Mouse (Mus musculus): Measurements from ENCODE around the gene Abca1.

The Abca1 gene

GRCm38 (mm10) chr4:53009871-53010270, 149.8 kb downstream of the Abca1 start:
- DNase-seq (ENCODE audit: low spot score): no peak

GRCm38 (mm10) chr4:53009183-53009582, 150.5 kb downstream of the Abca1 start:
- DNase-seq (ENCODE audit: low spot score): no peak

GRCm38 (mm10) chr4:53000154-53000553, 159.5 kb downstream of the Abca1 start:
- DNase-seq (ENCODE audit: low spot score): no peak

- no peak for DNase-seq (ENCODE audit: low spot score)
Observed at GRCm38 (mm10) chr4:52999449-52999848, 160.2 kb downstream of the Abca1 start.

- peak; percentile 16 for DNase-seq (ENCODE audit: low spot score)
Observed at GRCm38 (mm10) chr4:52989248-52989647, 170.4 kb downstream of the Abca1 start, which contains the start of gene Nipsnap3a. Gene Nipsnap3a (plus strand): TSS chr4:52989272.

- DNase-seq (ENCODE audit: low spot score): no peak
Observed at GRCm38 (mm10) chr4:52986266-52986665, 173.4 kb downstream of the Abca1 start.

GRCm38 (mm10) chr4:52985216-52985615, 174.5 kb downstream of the Abca1 start:
- DNase-seq (ENCODE audit: low spot score): no peak

Data from testis, postnatal 14 days (tissue).